Mouse (Mus musculus) gastrocnemius, adult 18-20 months (tissue): ENCODE measurements around the gene Pno1. TPM values are rescaled to one million over a fixed set of nuclear protein-coding genes. Genes with fewer than 3 reads are reported as not detected.
"Not testable (repeated sequence)": the region's sequence is repeated elsewhere in the genome, so short reads cannot be mapped to it uniquely, and the experiment has no call there.

Experiments used
- DNase-seq: peaks from one replicate; pipeline ENCODE4 v3.0.0; 2021; ENCODE audit warnings: low spot score
- long read RNA-seq, 2 experiments: library from polyadenylated mRNA; stranded (forward); transcript quantifications; one replicate each; pipeline ENCODE4 v2.0.0; 2021
- total RNA-seq, 2 experiments: library from RNA; stranded (reverse); gene quantifications; 2 replicates each; pipeline ENCODE4 v1.2.3; 2021

The Pno1 gene
- total RNA-seq = 10 to 100 TPM; 53.3 to 53.4 TPM
- long read RNA-seq, experiment 1, transcript Pno1-201 (7 exons, 1,544 nt) = major isoform, 98 of 98 reads
- long read RNA-seq, experiment 1, partial matches to known transcripts = 0 of 98 reads
- long read RNA-seq, experiment 1, other reads (novel, unspliced or antisense) = 0 of 98 reads
- long read RNA-seq, experiment 2, transcript Pno1-201 (7 exons, 1,544 nt) = major isoform, 73 of 76 reads
- long read RNA-seq, experiment 2, partial matches to known transcripts = 3 of 76 reads
- long read RNA-seq, experiment 2, other reads (novel, unspliced or antisense) = 0 of 76 reads

DNA sequence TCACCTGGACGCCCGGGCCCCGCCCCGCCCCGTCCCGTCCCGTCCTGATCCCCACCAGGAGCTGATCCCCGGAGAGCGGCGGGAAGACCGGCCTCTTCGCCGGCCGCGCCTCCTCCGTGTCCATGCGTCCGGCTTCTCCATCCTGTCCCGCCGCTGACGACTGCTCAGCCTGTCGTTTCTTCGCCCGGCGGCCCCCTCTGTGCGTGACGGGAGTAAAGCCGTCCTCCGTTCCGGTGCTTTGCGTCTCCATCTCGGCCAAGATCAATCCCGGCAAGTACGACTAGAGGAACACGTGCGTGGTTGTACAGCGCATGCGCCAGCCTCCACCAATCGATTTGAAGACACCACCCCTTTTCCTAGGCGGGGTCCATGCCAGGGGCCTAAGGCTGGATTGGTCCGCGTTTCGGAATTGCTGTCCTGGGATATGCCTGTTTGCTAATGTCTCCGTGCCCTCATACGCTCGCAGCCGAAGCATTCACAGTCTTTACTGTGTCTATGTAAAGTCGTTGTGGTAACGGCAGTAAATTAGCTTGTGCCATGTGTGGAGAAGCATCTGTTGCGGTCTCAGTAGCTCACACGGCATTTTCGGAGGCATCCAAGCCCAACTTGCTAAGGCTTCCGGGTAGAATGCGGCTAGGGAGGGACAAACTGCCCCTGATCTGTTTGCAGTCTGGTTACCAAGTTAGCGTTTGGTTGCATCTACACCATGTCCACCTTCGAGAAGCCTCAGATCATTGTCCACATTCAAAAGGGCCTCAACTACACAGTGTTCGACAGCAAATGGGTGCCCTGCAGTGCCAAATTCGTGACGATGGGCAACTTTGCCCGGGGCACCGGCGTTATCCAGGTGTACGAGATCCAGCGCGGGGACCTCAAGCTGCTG is at the start of gene Pno1:
Pno1 (minus strand) TSS at position 311 of the 883 bp plus-strand sequence.
- peak; percentile 97 for DNase-seq

DNA sequence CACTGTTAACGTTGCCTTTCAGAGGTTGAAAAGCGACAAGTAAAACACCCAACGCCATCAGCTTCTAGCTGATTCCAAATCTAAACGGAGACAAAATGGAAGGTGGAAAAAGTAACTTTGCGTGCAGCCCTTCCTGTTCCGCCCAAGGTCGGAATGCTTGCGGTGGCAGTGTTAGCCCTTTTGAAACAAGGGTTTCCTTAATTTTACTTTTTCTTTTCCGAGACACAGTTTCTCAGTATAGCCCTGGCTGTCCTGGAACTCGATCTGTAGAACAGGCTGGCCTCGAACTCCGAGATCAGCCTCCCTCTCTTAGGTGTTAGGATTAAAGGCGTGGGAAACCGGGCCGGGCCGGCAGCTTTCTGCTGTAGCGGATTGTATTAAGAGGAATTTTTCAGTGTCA is 46.5 kb upstream of the Pno1 start:
- no peak for DNase-seq

DNA sequence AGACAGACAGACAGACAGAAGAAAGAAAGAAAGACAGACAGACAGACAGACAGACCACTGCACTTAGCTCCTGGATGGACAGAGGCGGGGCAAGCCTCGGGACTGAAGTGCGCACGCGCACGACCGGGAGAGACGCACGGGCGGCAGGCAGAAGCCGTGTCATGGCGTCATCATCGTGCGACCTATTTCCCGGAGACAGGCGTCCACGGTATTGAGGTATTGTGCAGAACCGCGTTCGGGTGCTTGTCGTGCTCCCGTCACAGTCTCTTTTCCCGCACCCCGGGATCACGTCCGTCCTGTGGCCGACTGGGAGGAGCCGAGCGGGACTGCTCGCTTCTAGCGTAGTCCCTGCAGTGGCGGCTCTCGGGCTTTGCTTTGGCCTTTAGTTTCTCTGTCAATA is 46.1 kb upstream of the Pno1 start, which contains the start of gene C1d:
C1d (plus strand) TSS at position 137 of the 400 bp plus-strand sequence.
- DNase-seq = peak; percentile 95

DNA sequence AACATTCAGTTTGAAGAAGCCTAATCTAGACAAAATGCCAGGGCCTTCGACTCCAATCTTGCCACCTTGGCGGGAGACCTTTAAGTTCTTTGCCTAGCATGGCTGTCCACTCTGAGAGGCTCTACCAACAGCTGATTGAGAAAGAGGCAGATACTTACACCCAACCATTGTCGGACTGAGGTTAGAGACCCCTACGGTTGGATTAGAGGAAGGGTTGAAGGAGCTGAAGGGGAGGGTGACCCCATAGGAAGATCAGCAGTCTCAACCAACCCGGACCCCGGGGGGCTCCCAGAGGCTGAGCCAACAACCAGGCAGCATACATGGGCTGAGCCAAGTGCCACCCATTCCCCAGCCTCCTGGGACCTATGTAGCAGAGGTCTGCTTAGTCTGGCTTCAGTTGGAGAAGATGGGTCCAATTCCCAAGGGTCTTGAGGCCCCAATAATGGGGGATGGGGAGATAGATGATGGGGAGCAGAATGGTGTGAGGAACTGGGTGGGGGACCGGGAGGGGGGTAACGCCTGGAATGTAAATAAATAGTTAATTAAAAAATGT is 45.5 kb upstream of the Pno1 start:
- DNase-seq = no peak

DNA sequence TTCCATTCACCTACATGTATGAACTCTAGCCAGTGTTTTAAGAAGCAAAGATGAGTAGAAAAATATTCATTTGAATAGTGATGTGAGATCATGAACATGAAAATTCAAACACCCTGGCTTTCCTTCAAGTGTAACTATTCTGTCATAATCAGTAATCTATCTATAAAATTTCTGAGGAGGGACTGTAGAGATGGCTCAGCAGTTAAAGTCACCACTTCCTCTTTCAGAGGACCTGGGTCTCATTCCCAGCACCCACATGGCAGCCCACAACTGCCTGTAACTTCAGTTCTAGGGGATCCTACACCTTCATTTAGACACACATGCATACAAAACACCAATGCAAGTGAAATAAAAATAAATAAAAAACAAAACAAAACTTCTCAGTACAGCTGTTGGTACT is 37.3 kb upstream of the Pno1 start:
- no peak for DNase-seq

DNA sequence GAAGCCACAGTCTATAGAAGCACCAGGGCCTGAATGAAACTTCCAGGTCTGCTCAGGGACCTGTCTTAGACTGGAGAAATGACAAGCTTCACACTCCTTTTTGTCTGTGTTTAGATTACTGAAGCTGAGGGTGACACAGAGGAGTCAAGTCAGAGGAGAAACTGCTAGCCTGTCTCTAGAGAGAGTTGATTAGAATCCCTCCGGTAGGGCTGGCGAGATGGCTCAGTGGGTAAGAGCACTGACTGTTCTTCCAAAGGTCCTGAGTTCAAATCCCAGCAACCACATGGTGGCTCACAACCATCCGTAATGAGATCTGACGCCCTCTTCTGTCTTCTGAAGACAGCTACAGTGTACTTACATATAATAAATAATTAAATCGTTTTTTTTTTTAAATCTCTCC is 27.2 kb upstream of the Pno1 start:
- DNase-seq = not testable (repeated sequence)

DNA sequence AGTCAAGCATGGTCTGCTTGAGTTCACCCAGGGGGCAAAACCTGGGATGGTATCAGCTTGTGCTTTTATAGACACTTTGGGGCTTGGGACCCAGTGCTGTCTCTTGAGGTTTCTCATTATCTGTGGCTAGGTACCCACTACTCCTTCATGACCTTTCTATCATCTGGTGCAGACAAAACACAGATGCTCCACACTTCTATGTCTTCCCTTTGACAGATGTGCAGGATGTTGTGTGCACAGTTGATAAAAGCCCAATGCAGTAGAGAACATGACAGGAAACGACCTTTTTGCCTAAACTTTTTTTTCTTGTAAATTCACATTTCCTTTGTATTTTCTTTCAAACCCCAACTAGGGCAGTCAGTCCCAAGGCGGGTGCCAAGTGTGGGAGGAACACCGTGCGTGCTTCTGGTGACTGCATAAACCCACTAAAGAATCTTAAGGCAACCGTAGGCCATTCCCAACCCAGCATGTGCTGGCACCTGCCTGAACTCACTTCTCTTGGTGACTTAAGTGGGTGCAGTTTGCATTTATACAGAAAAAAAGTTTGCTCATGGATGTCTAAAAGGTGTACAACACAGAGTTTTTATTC is 25.2 kb upstream of the Pno1 start:
- DNase-seq = no peak

DNA sequence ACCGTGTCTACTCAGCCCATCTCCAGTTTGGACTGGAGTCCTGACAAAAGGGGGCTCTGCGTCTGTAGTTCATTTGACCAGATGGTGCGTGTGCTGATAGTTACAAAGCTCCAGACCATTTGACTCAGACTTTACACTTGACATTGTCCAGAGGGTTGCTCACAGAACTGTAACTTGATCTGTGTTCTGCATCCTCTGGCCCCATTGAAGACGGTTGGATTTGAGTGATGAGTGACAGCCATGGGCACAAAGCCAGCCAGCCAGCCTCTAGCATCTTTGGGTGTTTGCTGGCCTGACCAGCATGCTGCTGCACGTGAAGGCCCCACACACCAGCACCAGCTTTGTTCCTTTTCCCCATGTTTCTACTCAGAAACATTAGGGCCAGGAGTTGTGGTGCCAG is 21.4 kb upstream of the Pno1 start:
- no peak for DNase-seq

DNA sequence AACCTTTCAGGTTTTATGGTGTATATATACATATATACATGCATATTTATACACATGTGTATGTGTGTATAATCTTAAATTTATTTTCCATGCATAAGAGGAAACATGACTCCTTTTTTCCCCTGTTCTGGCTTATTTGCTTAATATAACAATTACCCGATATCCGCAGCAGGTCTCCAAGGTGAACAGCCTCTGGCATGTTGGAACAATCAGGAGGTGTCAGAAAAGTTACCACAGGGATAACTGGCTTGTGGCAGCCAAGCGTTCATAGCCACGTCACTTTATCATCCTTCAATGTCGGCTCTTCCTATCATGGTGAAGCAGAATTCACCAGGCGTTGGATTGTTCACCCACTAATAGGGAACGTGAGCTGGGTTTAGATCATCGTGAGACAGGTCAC is 9.8 kb upstream of the Pno1 start:
- no peak for DNase-seq

DNA sequence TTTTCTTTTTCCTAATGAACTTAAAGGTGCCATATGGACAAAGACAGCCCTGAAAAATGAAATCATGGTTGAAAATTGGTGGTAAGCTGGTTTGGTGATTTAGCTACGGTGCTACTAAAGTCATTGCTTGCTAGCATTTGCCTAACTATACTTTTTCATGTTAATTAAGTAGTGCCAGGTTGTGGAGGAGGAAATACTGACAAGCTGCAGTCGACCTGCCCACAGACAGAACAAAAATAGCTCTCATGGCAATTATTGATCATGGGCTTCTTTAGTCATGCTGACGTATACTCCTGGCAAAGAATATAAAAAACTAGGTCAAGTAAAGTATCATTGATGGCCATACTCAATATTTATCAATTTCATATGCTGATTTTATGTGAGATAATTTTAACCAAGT is 4.1 kb upstream of the Pno1 start:
- DNase-seq = no peak

DNA sequence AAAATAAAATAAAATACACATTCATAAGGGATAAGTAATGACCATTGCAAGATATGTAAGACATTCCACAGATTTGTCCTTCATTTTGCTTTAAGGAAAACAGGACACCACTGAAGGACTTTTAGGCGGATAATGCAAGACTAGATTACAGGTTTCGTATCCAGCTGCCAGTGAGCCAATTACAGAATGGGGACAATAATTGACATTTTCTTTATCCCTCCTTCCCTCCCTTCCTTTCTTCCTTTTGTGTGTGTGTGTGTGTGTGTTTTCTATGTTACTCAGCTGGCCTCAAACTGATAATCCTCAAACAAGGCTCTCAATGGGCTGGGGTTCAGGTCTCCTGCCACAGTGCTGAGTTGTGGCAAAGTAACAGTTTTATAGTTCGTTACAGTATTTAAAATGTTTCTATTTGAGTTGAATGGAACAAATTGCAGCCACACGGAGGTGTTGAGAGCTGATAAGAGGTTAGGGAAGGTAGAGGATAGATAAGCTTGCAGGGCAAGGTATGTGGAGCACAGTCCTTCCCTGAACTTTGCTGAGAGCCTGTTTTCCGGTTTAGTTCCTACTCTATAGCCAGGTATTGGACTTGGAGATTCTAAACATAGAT is 1.6 kb upstream of the Pno1 start:
- no peak for DNase-seq

DNA sequence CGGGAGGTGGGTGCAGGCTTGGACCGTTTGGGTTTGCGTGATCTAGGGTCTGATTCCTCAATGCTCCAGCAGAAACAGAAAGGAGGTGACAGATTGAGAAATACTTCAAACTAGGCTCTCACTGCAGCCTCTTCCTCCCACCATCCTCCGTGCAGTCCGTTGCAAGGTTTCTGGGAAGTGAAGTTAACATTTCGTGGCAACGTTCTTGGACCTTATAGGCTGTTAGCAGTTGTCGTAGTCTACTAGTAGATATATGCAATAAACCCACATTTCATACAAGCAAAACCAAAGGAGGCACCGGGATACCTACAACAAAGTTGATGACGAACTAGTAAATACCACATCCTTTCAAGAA is 750 bp upstream of the Pno1 start:
- DNase-seq = no peak

DNA sequence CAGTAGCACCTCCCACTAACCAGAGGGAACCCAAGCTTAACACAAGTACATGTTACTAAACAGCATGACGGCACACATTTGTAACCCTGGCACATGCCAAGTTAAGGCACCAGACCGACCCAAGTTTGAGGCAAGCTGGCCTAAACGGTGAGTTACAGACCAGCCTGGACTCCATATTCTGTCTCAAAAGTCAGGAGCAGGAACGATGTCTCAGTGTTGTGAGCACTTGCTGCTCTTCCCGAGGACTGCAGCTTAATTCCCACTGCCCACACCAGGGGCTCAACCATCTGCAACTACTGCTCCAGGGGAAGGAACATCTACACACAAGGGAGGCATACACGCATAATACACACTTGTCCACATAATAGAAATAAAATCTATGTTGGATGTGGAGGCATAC is 8.9 kb downstream of the Pno1 start:
- DNase-seq = no peak

DNA sequence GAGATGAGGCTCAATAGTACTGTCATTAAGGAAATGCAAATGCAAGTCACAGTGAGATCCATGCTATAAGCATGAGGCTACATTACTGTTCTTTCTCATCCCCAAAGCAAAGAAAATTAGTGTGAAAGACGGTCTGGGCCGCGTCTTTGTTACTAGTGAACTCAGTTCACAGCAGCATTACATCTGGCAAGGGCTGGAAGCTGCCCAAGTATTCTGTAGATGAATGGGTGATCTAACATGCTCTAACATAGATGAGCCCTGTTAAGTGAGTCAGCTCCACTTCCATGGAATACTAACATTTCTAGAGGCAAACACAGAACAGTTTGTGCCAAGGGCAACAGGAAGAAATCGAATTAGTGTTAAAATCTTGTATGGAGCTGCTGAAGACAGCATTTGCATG is 10.4 kb downstream of the Pno1 start:
- DNase-seq = no peak

DNA sequence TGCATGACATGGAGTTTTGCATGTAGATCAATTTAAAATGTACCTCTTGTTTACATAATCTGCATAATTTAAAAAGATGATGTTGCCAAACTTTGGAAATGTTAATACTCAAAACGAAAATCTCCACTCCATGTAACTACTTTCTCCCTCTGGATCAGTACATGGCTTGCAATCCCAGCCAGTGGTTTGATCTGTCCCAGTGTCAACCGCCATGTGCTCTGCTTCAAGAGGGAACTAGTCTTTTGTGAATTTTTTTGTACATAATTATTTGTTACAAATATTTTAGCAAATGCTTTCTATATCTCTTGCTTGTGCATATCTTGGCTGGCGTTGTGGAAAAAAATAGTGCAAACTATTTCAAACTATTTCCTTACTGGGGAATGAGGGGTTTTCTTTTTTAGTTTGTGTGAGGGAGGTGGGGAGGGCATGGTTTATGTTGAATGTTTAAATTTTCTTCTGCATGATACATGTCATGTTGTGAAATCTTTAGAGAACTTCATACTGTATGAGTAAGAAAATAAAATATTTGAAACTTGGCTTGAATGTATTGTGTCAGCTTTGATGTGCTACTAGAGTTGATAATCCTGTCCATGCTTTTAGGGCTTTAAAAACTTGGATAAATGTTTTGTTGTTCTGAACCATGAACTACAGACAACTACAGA is 11.4 kb downstream of the Pno1 start:
- DNase-seq = no peak

DNA sequence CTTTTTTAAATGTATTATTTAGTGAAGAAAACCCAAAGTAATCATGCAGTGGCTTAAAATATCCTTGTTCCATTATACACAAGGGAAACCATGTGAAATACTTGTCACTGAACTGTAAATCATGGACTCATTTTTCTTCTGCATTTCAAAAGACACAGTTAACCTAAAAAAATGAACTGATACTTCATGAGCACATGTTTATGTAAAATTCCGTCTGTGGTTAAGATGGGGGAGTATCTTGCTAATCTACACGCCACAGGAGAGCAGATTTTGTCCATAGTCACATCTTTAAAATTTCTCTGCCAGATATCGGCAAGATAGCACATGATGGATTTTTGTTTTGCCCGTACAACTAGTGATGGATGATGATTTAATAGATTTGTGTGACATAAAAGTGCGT is 12.2 kb downstream of the Pno1 start:
- no peak for DNase-seq

DNA sequence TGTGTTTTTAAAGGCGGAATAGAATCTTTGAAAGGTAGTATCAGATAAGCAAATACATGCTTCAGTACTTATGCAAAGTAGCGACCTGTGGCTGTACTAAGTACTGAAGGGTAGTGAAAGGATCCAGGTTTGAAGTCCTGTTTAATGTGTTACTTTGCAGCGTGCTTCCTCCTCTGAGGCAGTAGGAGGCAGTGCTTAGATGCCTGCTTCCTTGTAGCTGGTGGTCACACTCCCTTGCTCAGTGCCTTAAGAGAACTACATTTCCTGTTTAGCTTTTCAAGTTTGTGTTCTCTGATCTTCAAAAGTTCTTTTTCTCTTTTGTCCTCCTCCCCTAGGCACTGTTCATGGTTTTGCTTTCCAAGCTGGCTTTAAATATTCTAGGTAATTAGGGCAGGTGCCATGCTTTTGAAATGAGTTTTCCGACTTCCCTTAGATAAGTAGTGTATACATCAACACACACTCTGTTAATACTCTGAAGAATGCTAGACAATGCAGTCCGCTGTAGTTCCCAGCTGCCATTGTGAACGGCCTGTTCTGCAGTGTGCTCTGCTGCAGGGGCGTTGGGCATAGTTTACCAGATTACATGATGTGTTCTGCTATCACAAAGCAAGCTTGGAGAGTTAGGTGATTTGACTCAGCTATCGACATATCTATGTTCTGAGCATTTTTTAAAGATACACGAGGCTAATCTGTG is 19.1 kb downstream of the Pno1 start:
- DNase-seq = no peak

DNA sequence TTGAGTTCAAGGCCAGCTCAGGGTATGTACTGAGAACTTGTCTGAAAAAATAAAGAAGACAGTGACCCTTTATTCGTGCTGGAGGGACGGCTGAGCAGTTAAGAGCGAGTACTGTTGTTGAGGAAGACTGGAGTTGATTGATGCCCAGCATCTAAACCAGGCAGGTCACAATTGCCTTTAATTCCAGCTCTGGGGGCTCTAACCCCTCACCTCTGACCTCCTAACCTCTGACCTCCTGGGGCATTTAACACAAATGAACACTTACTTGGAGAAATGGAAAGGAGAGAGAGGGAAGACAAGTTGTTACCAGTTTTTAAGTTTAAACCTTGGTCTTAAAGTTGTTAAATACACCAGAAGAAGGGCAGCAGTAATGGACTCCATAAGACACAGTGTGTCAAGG is 22.6 kb downstream of the Pno1 start:
- DNase-seq = no peak

DNA sequence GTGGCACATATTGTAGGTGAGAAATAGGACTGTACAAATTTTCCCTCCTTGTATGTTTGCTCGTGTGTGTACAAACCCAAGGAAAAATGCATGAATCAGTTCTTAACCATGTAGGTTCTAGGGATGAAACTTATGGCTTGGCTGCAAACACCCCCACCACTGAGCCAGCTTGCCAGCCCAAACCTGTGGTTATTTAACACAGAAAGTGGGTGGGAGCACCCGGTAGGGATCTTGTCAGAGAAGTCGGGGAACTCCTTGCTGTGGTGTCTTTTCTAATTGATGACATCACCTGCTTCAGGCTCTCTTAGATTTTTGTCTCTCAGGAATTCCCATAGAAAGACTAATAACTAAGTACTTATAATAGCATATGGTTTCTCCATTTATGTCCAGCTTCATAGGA is 23.7 kb downstream of the Pno1 start:
- DNase-seq = no peak

DNA sequence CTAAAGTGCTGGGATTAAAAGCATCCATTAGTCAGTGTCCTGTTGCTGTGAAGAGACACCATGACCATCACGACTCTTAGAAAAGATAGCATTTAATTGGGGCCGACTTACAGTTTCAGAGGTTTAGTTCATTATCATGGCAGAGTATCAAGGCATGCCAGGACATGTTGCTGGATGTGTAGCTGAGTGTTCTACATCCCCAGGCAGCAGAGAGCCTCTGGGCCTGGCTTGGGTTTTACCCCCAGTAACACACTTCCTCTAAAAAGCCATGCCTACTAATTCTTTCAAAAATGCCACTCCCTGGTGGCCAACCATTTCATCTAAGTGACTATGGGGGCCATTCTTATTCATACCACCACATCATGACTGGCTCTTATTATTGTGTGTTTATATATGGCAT is 28.2 kb downstream of the Pno1 start:
- DNase-seq = no peak

DNA sequence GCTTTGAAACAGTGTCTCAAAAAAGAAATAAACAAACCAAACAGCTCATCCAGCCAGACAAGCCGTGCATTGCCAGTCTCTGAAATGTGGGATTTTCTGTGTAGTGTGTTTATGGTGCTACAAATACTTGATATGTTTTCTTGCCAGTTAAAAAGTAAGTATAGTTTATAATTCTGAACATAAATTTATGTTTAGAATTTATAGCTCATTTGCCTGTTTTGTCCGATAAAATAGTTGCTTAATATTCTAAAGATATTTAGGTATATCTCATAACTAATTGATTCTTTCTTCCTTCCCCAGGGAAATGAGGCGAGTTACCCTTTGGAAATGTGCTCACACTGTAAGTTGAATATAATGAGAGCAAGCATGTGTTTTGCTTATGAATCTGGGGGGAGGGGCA is 29.6 kb downstream of the Pno1 start, which contains the start of gene Wdr92:
Wdr92 (plus strand) TSS at position 301 of the 400 bp plus-strand sequence.
- DNase-seq = no peak
